Mouse (Mus musculus): Measurements from ENCODE around the gene Iscu.

Gene Iscu

DNA sequence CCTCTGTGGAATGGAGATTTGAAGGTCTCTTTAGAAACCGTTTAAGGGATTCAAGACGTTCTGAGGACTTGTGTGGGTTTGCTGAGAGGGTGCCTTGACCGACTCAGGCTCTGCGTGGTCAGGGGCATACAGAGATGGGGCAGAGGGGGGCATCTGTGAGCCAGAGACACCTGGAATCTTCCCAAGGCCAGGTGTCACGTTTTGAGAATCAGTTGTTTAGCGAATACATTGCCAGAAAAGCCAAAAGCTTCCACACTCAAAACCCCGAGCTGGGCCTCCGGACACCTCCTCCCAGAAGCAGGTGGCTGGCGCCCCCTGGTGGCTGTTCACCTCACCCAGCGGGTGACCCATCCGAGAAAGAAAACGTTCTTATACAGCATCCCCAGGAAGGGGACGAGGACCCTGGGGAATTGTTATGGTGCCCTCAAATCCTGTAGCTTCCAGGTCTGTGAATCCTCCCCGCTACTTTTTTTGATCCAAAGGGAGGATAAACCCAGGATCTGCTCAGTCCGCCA, 43.1 kb downstream of the Iscu start:
- DNase-seq (ENCODE audit: low spot score) = peak; percentile 64

- no peak for DNase-seq (ENCODE audit: low spot score)
Measured at GRCm38 (mm10) chr5:113818572-113818971, 46.0 kb downstream of the Iscu start.

GRCm38 (mm10) chr5:113824228-113824627, 51.7 kb downstream of the Iscu start:
- DNase-seq (ENCODE audit: low spot score) = no peak

GRCm38 (mm10) chr5:113825558-113825957, 53.0 kb downstream of the Iscu start:
- no peak for DNase-seq (ENCODE audit: low spot score)

- DNase-seq (ENCODE audit: low spot score) = no peak
Measured at GRCm38 (mm10) chr5:113826619-113827018, 54.1 kb downstream of the Iscu start.
